Mouse (Mus musculus) stomach, embryonic 16.5 days (tissue): ENCODE data around the gene Galnt6. TPM values are rescaled to one million over a fixed set of nuclear protein-coding genes. Genes with fewer than 3 reads are reported as not detected.
A peak's percentile ranks its signal among the peaks of the same experiment; 100 is the strongest.

ENCODE experiments used
- ATAC-seq: fragments of 200-750 bp; cut with Nextera tagmentation; 2 replicates; pipeline ENCODE4 v1.8.0; 2017; ENCODE audit warnings: moderate number of reproducible peaks, moderate TSS enrichment; ENCODE audit not compliant: insufficient read depth, low FRiP score
- H3K27ac ChIP-seq: fragments of 300-500 bp; sonication (generic); 2 replicates; pipeline ENCODE4 v1.5.1; 2014; ENCODE audit warnings: low read length
- H3K27me3 ChIP-seq: fragments of 300-500 bp; sonication (generic); 2 replicates; pipeline ENCODE4 v1.6.1; 2014; ENCODE audit warnings: low read length, control low read depth, mixed read lengths; ENCODE audit not compliant: control insufficient read depth, insufficient read depth
- H3K36me3 ChIP-seq: fragments of 300-500 bp; sonication (generic); 2 replicates; pipeline ENCODE4 v1.6.1; 2014; ENCODE audit warnings: low read length; ENCODE audit not compliant: control insufficient read depth, insufficient read depth
- H3K4me1 ChIP-seq: fragments of 300-500 bp; sonication (generic); 2 replicates; pipeline ENCODE4 v1.6.1; 2014; ENCODE audit warnings: low read length, control low read depth, mixed read lengths; ENCODE audit not compliant: control insufficient read depth, insufficient read depth
- H3K4me2 ChIP-seq: fragments of 300-500 bp; sonication (generic); 2 replicates; pipeline ENCODE4 v1.6.1; 2014; ENCODE audit warnings: low read depth, low read length, mixed read lengths
- H3K4me3 ChIP-seq: fragments of 300-500 bp; sonication (generic); replicated peaks from 2 replicates; pipeline ENCODE4 v1.5.1; 2014; ENCODE audit warnings: mild to moderate bottlenecking, low read length
- H3K9ac ChIP-seq: fragments of 300-500 bp; sonication (generic); 2 replicates; pipeline ENCODE4 v1.6.1; 2014; ENCODE audit warnings: low read length
- H3K9me3 ChIP-seq: fragments of 300-500 bp; sonication (generic); replicated peaks from 2 replicates; pipeline ENCODE4 v1.6.1; 2016; ENCODE audit warnings: low read length, control low read depth; ENCODE audit not compliant: control insufficient read depth
- WGBS: fragments of 180-500 bp; shearing (Covaris S2); extraction: QIAGEN DNeasy Blood & Tissue Kit; methylation state at CpG from one replicate; pipeline ENCODE4 v1.1.7; 2014; 5-methylcytosine and 5-hydroxymethylcytosine counted together
- polyA plus RNA-seq: library from polyadenylated mRNA; unstranded; fragments of >200 nt; fragmentation: Nextera tagmentation; extraction: Ambion mirVana; gene quantifications from 2 replicates; pipeline ENCODE4 v1.2.1, GENCODE M21; 2015

Galnt6 gene
- polyA plus RNA-seq, 1 experiment from 2014 or later, result 6.9 TPM

DNA sequence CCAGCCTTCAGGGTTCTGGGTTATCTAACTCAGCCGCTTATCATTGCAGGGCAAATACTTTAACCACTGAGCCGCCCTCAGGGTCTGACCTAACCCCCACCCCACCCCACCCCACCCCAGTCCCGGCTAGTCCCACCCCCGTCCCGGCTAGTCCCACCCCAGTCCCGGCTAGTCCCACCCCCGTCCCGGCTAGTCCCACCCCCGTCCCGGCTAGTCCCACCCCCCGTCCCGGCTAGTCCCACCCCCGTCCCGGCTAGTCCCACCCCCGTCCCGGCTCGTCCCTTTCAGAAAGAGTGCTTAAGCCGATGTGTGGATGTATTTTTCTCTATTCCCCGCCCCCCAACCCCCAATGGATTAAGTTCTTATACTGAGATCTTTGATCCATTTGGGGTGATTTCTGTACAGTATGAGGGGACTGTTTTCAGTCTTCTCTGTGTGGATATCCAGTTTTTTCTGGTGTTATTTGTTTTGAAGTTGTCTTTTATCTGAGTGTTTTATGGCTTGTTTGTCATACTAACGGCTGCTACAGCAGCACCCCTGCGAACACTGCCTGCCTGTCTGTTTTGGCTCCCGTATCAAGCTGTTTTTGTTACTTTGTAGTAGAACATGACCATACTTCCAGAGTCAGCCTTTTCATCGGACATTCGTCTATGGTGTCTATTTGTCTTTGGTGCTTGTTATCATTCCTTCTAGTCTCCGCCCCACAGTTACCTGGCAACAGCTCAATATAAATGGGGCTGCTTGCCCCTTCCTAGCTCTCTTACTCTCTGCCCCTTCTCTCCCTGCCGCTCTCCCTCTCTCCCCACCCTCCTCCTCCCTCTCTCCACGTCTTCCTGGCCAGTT lies 18.2 kb upstream of the Galnt6 start:
- Histone ChIP-seq H3K36me3 (no peaks in the 10 kb centered on the region), H3K4me3 (peak overlapping the region; percentile 40), H3K9ac (peak overlapping the region; percentile 12; the same call in 1 of the 2 replicates), H3K27ac (0 out of 2 replicates have a peak overlapping the region, but pooled peaks have one; percentile 7), H3K4me2 (peak overlapping the region; percentile 64), H3K4me1 (peaks cover 8% of the 10 kb centered on the region; the same call in 1 of the 2 replicates), H3K27me3 (no peaks in the 10 kb centered on the region), H3K9me3 (no peaks in the 10 kb centered on the region)
- WGBS, result 4% methylated on average over 27 of the region's 27 CpGs
- peak; percentile 92 for ATAC-seq

GRCm38 (mm10) chr15:100746478-100747120 lies 17.4 kb upstream of the Galnt6 start:
- ATAC-seq, result no peak

DNA sequence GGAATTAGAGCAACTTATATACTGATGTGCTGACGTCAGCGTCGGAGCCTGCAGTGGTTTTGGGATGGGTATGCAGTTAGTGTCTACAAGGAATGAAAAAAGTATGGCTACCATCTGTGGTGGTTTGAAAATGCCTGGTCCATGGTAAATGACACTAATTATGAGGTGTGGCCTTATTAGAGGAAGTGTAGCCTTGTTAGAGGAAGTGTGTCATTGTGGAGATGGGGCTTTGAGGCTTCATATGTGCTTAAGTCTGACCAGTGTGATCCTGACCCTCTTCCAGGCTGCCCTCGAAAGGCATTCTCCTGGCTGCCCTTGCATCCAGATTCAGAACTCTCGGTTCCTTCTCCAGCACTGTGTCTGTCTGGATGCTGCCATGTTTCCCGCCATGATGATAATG lies 14.1 kb upstream of the Galnt6 start:
- H3K4me1 ChIP-seq, result peaks cover 8% of the 10 kb centered on the region; the same call in 1 of the 2 replicates
- H3K4me3 ChIP-seq, result no peak overlapping the region
- 90% methylated on average over 6 of the region's 6 CpGs for WGBS
- no peak overlapping the region for H3K27ac ChIP-seq
- ATAC-seq, result no peak
- no peak overlapping the region for H3K9ac ChIP-seq
- H3K27me3 ChIP-seq, result no peaks in the 10 kb centered on the region
- no peaks in the 10 kb centered on the region for H3K9me3 ChIP-seq
- H3K4me2 ChIP-seq, result no peak overlapping the region
- H3K36me3 ChIP-seq, result no peaks in the 10 kb centered on the region

More at GRCm38 (mm10) chr15:100746478-100747120, 17.4 kb upstream of the Galnt6 start:
- peak overlapping the region; percentile 31; the same call in 1 of the 2 replicates for H3K4me3 ChIP-seq
- WGBS, result 20% methylated on average over 6 of the region's 6 CpGs
- H3K9ac ChIP-seq, result no peak overlapping the region
- no peaks in the 10 kb centered on the region for H3K36me3 ChIP-seq
- H3K27me3 ChIP-seq, result no peaks in the 10 kb centered on the region
- no peaks in the 10 kb centered on the region for H3K9me3 ChIP-seq
- H3K4me1 ChIP-seq, result peaks cover 8% of the 10 kb centered on the region; the same call in 1 of the 2 replicates
- H3K4me2 ChIP-seq, result peak overlapping the region; percentile 64
- no peak overlapping the region for H3K27ac ChIP-seq

DNA sequence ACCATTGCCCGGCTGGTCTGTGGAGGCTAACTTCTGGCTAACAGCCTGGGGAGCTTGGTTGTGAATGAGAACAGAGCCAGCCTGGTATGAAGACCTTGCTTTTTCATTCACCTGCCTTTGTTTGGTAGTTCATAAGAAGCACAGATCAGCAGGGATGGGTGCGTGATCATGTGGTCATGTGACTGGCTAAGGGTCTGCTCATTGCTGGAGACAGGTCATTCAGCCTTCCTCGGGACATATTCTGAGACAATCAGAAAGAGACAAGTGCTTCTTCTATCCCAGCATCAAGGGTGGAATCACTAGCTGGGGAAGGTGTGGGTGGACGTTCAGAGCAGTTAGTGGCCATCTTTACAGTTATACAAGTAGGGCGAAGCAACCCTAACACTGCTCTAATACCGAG lies 10.3 kb upstream of the Galnt6 start:
- Histone ChIP-seq H3K4me2 (no peak overlapping the region), H3K4me1 (no peaks in the 10 kb centered on the region)
- WGBS, result 82% methylated on average over 6 of the region's 6 CpGs

DNA sequence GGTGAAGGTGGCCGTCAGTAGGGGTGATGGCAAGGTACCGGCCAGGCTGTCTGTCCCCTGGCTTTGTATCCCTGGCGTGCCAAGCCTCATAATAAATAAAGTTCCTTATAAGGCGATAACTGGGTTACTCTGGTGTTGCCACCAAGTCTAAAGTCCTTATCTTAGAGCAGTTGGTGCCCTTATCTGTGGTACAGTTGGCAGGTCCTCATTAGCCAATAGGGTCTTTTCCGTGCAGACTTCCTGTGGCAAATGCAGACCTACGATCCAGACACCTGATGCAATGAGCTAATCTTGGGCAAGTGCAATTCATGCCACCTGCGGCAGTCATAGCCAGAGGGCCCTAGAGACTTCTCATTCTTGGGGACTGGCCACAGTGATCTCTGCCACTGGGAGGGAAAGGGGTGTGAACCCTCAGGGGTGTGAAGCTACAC lies 9.2 kb upstream of the Galnt6 start:
- H3K27ac ChIP-seq, result no peak overlapping the region
- ATAC-seq, result peak; percentile 68; the same call in 1 of the 2 replicates
- no peak overlapping the region for H3K4me2 ChIP-seq
- no peaks in the 10 kb centered on the region for H3K9me3 ChIP-seq
- no peaks in the 10 kb centered on the region for H3K4me1 ChIP-seq
- 72% methylated on average over 7 of the region's 7 CpGs for WGBS
- H3K4me3 ChIP-seq, result no peak overlapping the region
- no peak overlapping the region for H3K9ac ChIP-seq
- no peaks in the 10 kb centered on the region for H3K36me3 ChIP-seq
- H3K27me3 ChIP-seq, result no peaks in the 10 kb centered on the region

More for the DNA sequence above, 10.3 kb upstream of the Galnt6 start:
- no peak overlapping the region for H3K27ac ChIP-seq
- no peaks in the 10 kb centered on the region for H3K27me3 ChIP-seq
- no peaks in the 10 kb centered on the region for H3K9me3 ChIP-seq
- H3K9ac ChIP-seq, result no peak overlapping the region
- no peak overlapping the region for H3K4me3 ChIP-seq
- ATAC-seq, result no peak
- no peaks in the 10 kb centered on the region for H3K36me3 ChIP-seq

DNA sequence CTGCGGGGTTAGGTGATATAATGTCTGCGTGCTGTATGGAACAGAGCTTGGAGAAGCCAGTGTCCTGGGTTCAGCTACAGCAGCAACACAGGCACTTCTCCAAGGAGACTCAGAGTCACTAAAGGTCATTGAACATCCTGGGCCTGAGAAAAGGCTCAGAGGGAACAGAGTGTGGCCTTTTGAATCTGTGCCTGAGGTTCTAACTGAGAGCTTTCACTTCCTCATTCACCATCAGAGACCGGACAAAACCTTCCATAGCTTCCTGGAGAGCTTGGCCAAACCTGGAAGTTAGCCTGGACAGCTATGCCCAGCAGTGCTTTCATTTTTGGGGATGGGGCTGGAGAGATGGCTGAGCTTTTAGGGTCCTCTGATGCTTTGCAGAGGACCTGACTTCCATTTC lies 8.5 kb upstream of the Galnt6 start:
- H3K4me2 ChIP-seq, result no peak overlapping the region
- no peak for ATAC-seq

GRCm38 (mm10) chr15:100735953-100736300 lies 6.8 kb upstream of the Galnt6 start:
- H3K4me3 ChIP-seq, result no peak overlapping the region
- no peaks in the 10 kb centered on the region for H3K9me3 ChIP-seq
- H3K27ac ChIP-seq, result no peak overlapping the region
- H3K9ac ChIP-seq, result no peak overlapping the region
- no peaks in the 10 kb centered on the region for H3K4me1 ChIP-seq
- 80% methylated on average over 9 of the region's 9 CpGs for WGBS
- no peak overlapping the region for H3K4me2 ChIP-seq
- 0 out of 2 replicates have a peak, but pooled peaks cover under 1% of the 10 kb centered on the region for H3K27me3 ChIP-seq
- no peaks in the 10 kb centered on the region for H3K36me3 ChIP-seq
- ATAC-seq, result no peak

More for the DNA sequence above, 8.5 kb upstream of the Galnt6 start:
- WGBS, result 84% methylated on average over 3 of the region's 3 CpGs
- H3K4me1 ChIP-seq, result no peaks in the 10 kb centered on the region
- no peak overlapping the region for H3K27ac ChIP-seq
- no peaks in the 10 kb centered on the region for H3K36me3 ChIP-seq
- H3K27me3 ChIP-seq, result no peaks in the 10 kb centered on the region
- no peak overlapping the region for H3K9ac ChIP-seq
- H3K9me3 ChIP-seq, result no peaks in the 10 kb centered on the region
- H3K4me3 ChIP-seq, result no peak overlapping the region

GRCm38 (mm10) chr15:100735095-100735952 lies 6.1 kb upstream of the Galnt6 start:
- Histone ChIP-seq H3K9me3 (no peaks in the 10 kb centered on the region), H3K36me3 (no peaks in the 10 kb centered on the region), H3K27ac (no peak overlapping the region), H3K4me3 (no peak overlapping the region), H3K9ac (no peak overlapping the region), H3K4me2 (no peak overlapping the region), H3K4me1 (no peaks in the 10 kb centered on the region), H3K27me3 (peaks cover 6% of the 10 kb centered on the region)
- no peak for ATAC-seq
- WGBS, result 83% methylated on average over 14 of the region's 15 CpGs
